Mouse (Mus musculus) erythroid progenitor cell, adult 5-6 weeks (primary cell): ENCODE data around the gene Ccdc124. TPM values are rescaled to one million over a fixed set of nuclear protein-coding genes. Genes with fewer than 3 reads are reported as not detected.
A peak's percentile ranks its signal among the peaks of the same experiment; 100 is the strongest.

Experiments used
- ATAC-seq: replicated peaks from 2 replicates; pipeline ENCODE4 v1.8.0; 2016; ENCODE audit warnings: moderate number of reproducible peaks, mild to moderate bottlenecking, moderate TSS enrichment, inconsistent platforms; ENCODE audit not compliant: poor library complexity, low FRiP score, severe bottlenecking
- total RNA-seq, 2 experiments: library from RNA; stranded (forward) in 1 of 2; stranded (reverse) in 1 of 2; fragments of 150-400 nt in 1 of 2; fragments of 186-747, 209-891 nt in 1 of 2; gene quantifications; 2 replicates each; pipeline versions ENCODE4 v1.2.3 to v1.2.4; 2015 to 2017; ENCODE audit warnings: low replicate concordance in 2 of 2

Gene Ccdc124
- total RNA-seq (2015; ENCODE audit: low replicate concordance) = 18.0 and 20.9 TPM in 2 replicates
- 23.8 and 26.6 TPM in 2 replicates for total RNA-seq (2017; ENCODE audit: low replicate concordance)

GRCm38 (mm10) chr8:70873364-70873985 lies at the start of gene Ccdc124:
Gene Ccdc124 (minus strand): TSS chr8:70873935.
- ATAC-seq = peak; percentile 86

GRCm38 (mm10) chr8:70920049-70920922 lies 46.6 kb upstream of the Ccdc124 start:
- no peak for ATAC-seq

DNA sequence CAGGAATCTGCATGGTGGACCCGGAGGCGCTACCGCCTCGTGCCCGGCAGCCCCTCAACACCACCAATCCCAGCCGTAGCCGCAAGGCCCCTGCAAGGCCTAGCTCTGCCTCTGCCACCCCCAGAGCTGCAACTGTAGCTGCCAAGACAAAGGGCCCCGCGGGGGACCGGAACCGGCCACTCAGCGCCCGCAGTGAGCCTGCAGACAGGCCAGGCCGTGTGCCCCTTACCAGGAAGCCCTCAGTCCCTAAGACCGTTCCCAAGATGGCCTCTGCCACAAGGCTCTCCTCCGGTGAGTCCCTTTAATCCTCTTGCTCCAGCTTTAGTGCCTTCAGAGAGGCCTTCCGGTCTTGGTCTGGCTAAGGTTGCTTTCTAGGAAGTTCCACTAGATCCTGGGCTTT lies 41.0 kb upstream of the Ccdc124 start:
- no peak for ATAC-seq

DNA sequence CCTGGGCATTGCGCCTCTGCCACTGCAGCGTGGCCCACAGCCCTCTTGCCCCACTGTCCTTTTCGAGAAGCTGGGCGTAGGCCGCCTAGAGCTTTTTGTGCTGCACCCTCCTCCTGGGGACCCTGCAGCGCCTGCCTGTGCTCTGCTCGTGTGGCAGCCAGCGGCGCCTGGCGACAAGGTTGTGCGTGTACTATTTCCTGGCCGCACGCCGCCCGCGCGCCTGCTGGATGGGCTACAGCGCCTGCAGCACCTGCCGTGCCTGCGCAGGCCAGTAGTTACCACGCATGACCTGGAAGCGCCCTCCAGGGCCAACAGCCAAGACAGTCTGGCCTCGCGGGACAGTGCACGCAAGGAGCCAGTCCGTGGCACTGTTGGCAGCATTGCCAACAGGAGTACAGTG lies 39.8 kb upstream of the Ccdc124 start:
- no peak for ATAC-seq

GRCm38 (mm10) chr8:70912955-70913354 lies 39.2 kb upstream of the Ccdc124 start:
- no peak for ATAC-seq

DNA sequence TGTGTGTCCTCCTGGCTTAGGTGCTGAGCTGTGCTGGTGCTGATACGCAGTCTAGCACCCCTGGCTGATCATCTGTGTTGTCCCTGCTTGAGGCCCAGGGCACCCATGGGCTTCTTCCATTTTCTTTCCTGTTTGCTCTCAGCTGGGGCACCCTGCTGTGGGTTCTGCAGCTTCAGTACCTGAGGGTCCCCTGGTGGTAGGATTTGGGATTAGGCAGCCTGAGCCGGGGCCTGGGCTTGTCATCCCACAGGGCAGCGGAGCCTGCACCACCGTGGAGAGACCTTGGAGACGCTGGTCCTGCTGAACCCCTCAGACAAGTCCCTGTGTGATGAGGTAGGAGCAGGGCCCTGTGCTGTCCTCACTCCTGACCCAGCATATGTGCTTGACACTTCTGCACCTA lies 37.9 kb upstream of the Ccdc124 start:
- no peak for ATAC-seq

DNA sequence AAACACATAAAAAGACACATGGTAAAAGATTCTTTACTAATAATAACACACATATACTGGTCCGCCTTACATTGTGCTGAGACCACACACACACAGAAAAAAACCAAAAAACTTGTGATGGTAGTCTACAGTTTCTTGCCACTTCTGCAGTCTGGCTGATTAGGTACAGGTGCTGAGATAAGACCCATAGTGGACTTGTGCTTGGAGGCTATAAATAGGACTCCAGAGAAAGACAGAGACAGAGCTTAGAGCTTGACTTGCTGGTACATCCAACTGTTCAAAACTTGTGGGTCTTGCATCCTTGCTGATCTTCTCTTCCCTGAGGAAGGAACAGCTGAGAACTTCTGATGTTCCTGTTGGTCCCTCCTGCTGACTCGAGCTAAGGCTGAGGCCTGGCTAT lies 33.8 kb upstream of the Ccdc124 start:
- ATAC-seq = no peak

DNA sequence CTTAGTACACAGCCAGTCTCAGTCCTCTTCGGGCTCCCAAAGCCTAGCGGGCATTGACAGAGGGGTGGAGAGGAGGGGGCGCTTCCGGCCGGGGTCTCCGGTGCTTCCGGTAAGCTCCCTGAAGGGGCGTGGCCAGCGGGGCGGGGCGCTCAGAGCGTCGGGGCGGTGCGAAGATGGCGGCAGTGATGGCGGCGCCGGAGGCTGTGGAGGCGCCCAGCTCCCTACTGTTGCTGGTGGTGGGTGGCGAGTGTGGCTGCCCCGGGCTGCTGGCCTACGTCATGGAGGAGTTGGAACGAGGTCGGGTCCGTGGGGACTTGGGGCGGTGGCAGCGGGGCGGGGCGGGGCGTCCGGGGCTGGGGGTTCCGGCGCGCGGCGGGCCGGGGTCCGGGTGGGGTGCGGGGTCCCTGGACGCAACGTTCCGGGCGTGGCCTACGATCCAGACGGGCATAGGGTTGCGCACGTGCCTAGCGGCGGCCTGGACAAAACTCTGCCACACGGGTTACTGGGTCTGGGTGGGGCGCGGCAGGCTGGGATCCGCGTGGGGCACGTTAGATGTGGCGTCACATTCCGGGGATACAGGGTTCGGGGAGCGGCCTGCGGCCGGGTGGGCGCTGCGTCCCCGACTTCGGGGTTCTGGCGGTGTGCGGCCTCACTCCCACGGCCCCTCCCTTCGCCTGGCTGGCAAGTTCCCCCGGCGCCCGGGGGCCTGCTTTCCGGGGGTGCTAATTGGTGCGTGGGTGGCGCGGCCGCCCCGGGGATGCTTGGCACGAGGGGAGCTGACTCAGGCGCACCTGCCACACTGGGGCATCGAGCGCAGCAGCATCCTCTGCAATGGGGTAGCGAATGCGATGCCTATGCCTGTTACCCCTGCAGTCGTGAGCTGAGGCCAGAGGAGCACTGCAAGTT lies 32.3 kb upstream of the Ccdc124 start, which contains the start of gene Map1s:
Gene Map1s (plus strand): TSS at position 102 of the 906 bp plus-strand sequence.
- peak; percentile 91 for ATAC-seq

- ATAC-seq = peak; percentile 35
Measured at GRCm38 (mm10) chr8:70905463-70905830, 31.7 kb upstream of the Ccdc124 start.

GRCm38 (mm10) chr8:70904532-70904931 lies 30.8 kb upstream of the Ccdc124 start:
- ATAC-seq = no peak

DNA sequence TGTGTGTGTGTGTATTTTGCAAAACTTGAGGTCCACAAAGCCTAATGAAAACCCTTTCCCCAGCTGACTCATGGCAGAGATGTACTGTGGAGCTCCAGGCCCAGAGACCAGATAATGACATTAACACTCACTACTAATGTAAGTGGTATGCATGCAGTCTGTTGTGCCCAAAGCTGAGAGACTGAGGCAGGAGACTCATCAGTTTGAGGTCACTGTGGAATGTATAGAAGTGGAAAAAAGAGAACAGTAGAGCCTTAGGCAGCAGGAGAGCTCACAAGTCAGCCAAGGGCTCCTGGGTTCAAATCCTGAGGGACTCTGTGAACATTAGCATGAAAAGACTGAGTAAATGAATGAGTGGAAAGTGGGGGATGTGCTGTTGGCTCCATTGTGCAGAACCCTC lies 29.8 kb upstream of the Ccdc124 start:
- ATAC-seq = no peak

GRCm38 (mm10) chr8:70903112-70903511 lies 29.4 kb upstream of the Ccdc124 start:
- no peak for ATAC-seq

DNA sequence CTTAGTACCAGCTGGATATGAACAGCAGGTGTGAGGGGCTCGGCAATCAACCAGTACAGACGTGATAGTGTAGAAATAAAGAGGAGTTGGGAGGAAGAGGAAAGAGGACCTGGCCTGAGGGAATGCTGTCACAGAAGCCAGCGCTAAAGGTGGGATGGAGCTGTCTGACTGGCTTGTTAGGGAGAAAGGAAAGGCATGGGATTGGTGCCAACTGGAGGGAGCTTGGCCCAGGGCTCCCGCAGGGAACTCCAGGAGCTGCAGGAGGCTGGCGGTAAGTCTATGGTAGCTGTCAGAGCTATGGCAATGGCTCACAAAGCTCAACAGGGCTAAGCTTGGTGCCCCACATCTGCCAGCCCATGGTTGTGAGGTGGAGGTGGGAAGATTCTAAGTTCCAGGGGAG lies 28.5 kb upstream of the Ccdc124 start:
- ATAC-seq = no peak

GRCm38 (mm10) chr8:70900872-70901387 lies 27.2 kb upstream of the Ccdc124 start:
- no peak for ATAC-seq

GRCm38 (mm10) chr8:70899226-70899625 lies 25.5 kb upstream of the Ccdc124 start:
- no peak for ATAC-seq

GRCm38 (mm10) chr8:70898661-70899198 lies 25.0 kb upstream of the Ccdc124 start:
- ATAC-seq = no peak

DNA sequence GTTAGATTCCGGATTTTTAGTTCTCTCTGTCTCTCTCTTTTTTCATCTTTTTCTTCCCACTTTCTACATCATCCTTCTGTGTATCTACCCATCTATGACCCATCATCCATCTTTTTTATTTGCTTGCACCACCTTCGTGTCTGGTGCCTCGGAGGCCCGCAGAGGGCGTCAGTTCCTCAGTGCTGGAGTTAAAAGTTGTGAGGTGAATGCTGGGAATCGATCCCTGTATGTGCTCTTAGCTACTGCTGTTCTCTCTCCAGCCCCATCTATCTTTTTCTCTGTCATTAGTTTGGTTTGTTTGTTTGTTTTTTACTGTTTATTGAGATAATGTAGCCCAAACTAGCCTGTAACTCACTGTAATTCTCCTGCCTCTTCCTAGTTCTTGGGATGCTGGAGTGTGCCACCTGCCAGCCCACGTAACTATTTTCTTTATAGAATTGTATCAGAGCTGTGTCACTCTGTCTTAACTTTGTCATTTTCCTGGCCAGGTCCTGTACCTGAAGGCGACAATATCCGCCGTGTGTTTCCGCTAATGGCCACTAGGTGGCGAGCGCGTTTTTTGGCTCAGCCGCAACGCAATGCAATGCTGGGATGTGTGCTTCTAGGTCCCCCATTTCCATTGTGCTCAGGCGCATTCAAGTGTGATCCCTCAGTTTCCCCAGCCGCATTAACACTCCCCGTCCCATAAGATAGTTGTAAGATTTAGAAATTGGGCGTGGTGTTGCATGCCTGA lies 24.1 kb upstream of the Ccdc124 start:
- ATAC-seq = peak; percentile 65

GRCm38 (mm10) chr8:70897021-70897680 lies 23.4 kb upstream of the Ccdc124 start, which contains the start of gene Rpl18a:
Gene Rpl18a (minus strand): TSS chr8:70897412.
- peak; percentile 92 for ATAC-seq
